Mouse (Mus musculus) liver, adult 2 months (tissue): ENCODE results near the gene Mta1.

Experiments used
- CTCF ChIP-seq: fragments of 200-500 bp; IDR thresholded peaks from 2 replicates; pipeline ENCODE4 v1.5.1; 2011; ENCODE audit warnings: low read depth, low read length, control low read depth
- POLR2A ChIP-seq: fragments of 200-500 bp; IDR thresholded peaks from 2 replicates; pipeline ENCODE4 v1.6.1; 2011; ENCODE audit warnings: low read length, control low read depth; ENCODE audit not compliant: insufficient read depth; ENCODE audit errors: extremely low read depth

DNA sequence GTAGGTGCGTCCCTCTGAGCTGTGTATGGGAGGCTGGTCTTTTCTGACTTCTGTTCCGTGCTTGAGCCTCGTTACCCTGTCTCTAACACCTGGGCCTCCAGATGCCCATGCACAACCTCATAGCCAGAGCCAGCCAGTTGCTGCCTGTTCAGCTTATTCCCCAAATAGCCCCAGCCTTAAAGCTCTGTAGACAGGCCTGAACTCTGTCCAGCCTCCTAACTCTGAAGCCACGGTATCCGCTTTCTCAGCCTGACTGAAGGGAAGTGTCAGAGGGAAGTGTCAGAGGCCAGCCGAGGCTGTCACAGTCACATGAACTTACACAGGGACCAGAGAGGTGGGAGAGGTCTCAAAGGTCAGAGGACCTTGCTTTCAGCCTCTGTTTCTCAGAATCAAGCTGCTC lies 26.6 kb downstream of the Mta1 start:
- TF ChIP-seq POLR2A (no peak), CTCF (no peak)
